In the genomic region with DNA sequence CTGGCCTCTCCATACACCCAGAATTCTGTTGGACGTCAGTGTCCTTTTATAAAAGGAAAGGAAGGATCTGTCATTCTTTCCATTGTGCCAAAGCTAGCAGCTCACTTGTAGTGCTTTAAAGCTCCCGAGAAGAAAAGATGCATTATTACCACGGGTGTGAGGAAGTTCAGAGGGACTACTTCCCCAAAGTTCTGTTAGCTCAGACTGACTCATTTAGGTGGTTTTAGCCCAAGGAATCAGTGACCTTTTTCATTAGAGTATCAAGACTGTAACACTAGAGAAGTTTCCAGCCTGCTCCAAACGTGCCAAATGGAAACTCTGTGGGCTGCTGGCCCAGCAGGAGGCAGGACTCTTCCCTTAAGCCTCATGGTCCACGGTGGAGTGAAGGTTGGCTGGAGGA, we compare ENCODE assay signal across 20 mouse cellular contexts. TPM values are rescaled to one million over a fixed set of nuclear protein-coding genes. Genes with fewer than 3 reads are reported as not detected.
A peak's percentile ranks its signal among the peaks of the same experiment; 100 is the strongest.
DNase-seq lines count a peak whose midpoint lies in the region; ATAC-seq lines count a peak whose summit lies in the region.
"Had no signal": no experiment of that assay in that cellular context is flagged by ENCODE, and none has a peak within 500 bp of the region (broad histone marks: within the 10 kb centered on the region; RNA-seq: fewer than 3 reads in every experiment).

No protein-coding gene starts in this region.

- H3K27ac ChIP-seq in embryonic facial prominence, embryonic 12.5 days: peak overlapping the region; percentile 69
- H3K27ac ChIP-seq in embryonic facial prominence, embryonic 10.5 days (replicated peaks): no peak overlapping the region; the same call in 1 of the 2 replicates
- peak overlapping the region; percentile 73 for H3K27ac ChIP-seq in embryonic facial prominence, embryonic 13.5 days
- H3K27ac ChIP-seq in hindbrain, embryonic 14.5 days: no peak overlapping the region
- H3K27ac ChIP-seq: liver, embryonic 13.5 days; neural tube, embryonic 13.5 days had no signal

- ATAC-seq in embryonic facial prominence, embryonic 12.5 days (ENCODE audit: insufficient number of reproducible peaks, insufficient read depth, low FRiP score, low TSS enrichment): no peak
- ATAC-seq in embryonic facial prominence, embryonic 13.5 days (ENCODE audit: insufficient number of reproducible peaks, insufficient read depth, low FRiP score, low TSS enrichment, low read depth): no peak
- ATAC-seq in megakaryocyte, adult 5-6 weeks (ENCODE audit: poor library complexity, severe bottlenecking): peak; percentile 66
- ATAC-seq in hindbrain, embryonic 14.5 days (ENCODE audit: low FRiP score): no peak
- ATAC-seq: forebrain, postnatal 0 days; inflammation-experienced regulatory T-cells, adult 6 months had no signal

- H3K4me3 ChIP-seq in embryonic facial prominence, embryonic 12.5 days: no peak overlapping the region
- H3K4me3 ChIP-seq in embryonic facial prominence, embryonic 10.5 days: no peak overlapping the region
- H3K4me3 ChIP-seq in embryonic facial prominence, embryonic 13.5 days: no peak overlapping the region
- no peak overlapping the region for H3K4me3 ChIP-seq in hindbrain, embryonic 14.5 days (replicated peaks; ENCODE audit: low read length)
- H3K4me3 ChIP-seq: erythroblast, embryonic 14.5 days; liver, embryonic 13.5 days; neural tube, embryonic 13.5 days had no signal

- no peaks in the 10 kb centered on the region for H3K9me3 ChIP-seq in embryonic facial prominence, embryonic 12.5 days
- no peaks in the 10 kb centered on the region for H3K9me3 ChIP-seq in embryonic facial prominence, embryonic 10.5 days
- H3K9me3 ChIP-seq in embryonic facial prominence, embryonic 13.5 days: no peaks in the 10 kb centered on the region
- no peaks in the 10 kb centered on the region for H3K9me3 ChIP-seq in hindbrain, embryonic 14.5 days (ENCODE audit: control insufficient read depth, low read length)
- H3K9me3 ChIP-seq: liver, embryonic 13.5 days; neural tube, embryonic 13.5 days had no signal

- 64% methylated on average over 5 of the region's 5 CpGs for WGBS in embryonic facial prominence, embryonic 12.5 days
- WGBS in embryonic facial prominence, embryonic 10.5 days: 77% methylated on average over 5 of the region's 5 CpGs
- 65% methylated on average over 5 of the region's 5 CpGs for WGBS in embryonic facial prominence, embryonic 13.5 days
- WGBS in hindbrain, embryonic 14.5 days: 60% methylated on average over 5 of the region's 5 CpGs

- DNase-seq in embryonic facial prominence, embryonic 10.5 days (ENCODE audit: low spot score): no peak
- peak; percentile 27 for DNase-seq in 3T3-L1 (ENCODE audit: low read depth, low spot score)
- DNase-seq in kidney, adult 11 months: no peak
- no peak for DNase-seq in thymus, adult 18-20 months
- no peak for DNase-seq in hindbrain, embryonic 14.5 days (ENCODE audit: low spot score)
- DNase-seq: adrenal gland, postnatal 10 days; cerebellum, postnatal 25 days; forebrain, postnatal 0 days; gastrocnemius, postnatal 14 days; heart, postnatal 4 days; kidney, postnatal 10 days; layer of hippocampus, postnatal 36 days; liver, embryonic 13.5 days had no signal

- no peaks in the 10 kb centered on the region for H3K4me1 ChIP-seq in embryonic facial prominence, embryonic 12.5 days
- H3K4me1 ChIP-seq in embryonic facial prominence, embryonic 10.5 days: peaks cover 13% of the 10 kb centered on the region
- H3K4me1 ChIP-seq in embryonic facial prominence, embryonic 13.5 days: peaks cover 16% of the 10 kb centered on the region
- H3K4me1 ChIP-seq in hindbrain, embryonic 14.5 days (replicated peaks; ENCODE audit: control insufficient read depth, insufficient read depth, low read length): no peaks in the 10 kb centered on the region

- H3K27me3 ChIP-seq in embryonic facial prominence, embryonic 12.5 days: no peaks in the 10 kb centered on the region
- no peaks in the 10 kb centered on the region for H3K27me3 ChIP-seq in embryonic facial prominence, embryonic 10.5 days (replicated peaks; ENCODE audit: low read depth, poor library complexity, severe bottlenecking)
- no peaks in the 10 kb centered on the region for H3K27me3 ChIP-seq in embryonic facial prominence, embryonic 13.5 days
- H3K27me3 ChIP-seq in hindbrain, embryonic 14.5 days (ENCODE audit: control insufficient read depth, insufficient read depth, low read length): no peaks in the 10 kb centered on the region
- H3K27me3 ChIP-seq: liver, embryonic 13.5 days; neural tube, embryonic 13.5 days had no signal

- peaks cover 42% of the 10 kb centered on the region for H3K36me3 ChIP-seq in embryonic facial prominence, embryonic 12.5 days
- H3K36me3 ChIP-seq in embryonic facial prominence, embryonic 10.5 days (replicated peaks): peaks cover 71% of the 10 kb centered on the region
- peaks cover 54% of the 10 kb centered on the region for H3K36me3 ChIP-seq in embryonic facial prominence, embryonic 13.5 days
- H3K36me3 ChIP-seq in hindbrain, embryonic 14.5 days (replicated peaks; ENCODE audit: control insufficient read depth, insufficient read depth): peaks cover 70% of the 10 kb centered on the region

- H3K4me2 ChIP-seq in embryonic facial prominence, embryonic 12.5 days (replicated peaks): no peak overlapping the region
- no peak overlapping the region for H3K4me2 ChIP-seq in embryonic facial prominence, embryonic 13.5 days
- H3K4me2 ChIP-seq in hindbrain, embryonic 14.5 days (replicated peaks): no peak overlapping the region
- H3K4me2 ChIP-seq: heart, embryonic 11.5 days; liver, embryonic 13.5 days; neural tube, embryonic 13.5 days had no signal

- H3K9ac ChIP-seq in embryonic facial prominence, embryonic 12.5 days: no peak overlapping the region
- H3K9ac ChIP-seq in embryonic facial prominence, embryonic 13.5 days: 0 out of 2 replicates have a peak overlapping the region, but pooled peaks have one; percentile 4
- no peak overlapping the region for H3K9ac ChIP-seq in hindbrain, embryonic 14.5 days
- H3K9ac ChIP-seq: forebrain, postnatal 0 days; liver, embryonic 13.5 days; neural tube, embryonic 13.5 days had no signal

RNA-seq across cellular contexts. Expression of a gene that starts 17.5 kb away (rescaled TPM):
- 76.4 and 83.0 TPM in 2 replicates for polyA plus RNA-seq in embryonic facial prominence, embryonic 12.5 days (2016; fragmentation: Nextera tagmentation; extraction: Ambion mirVana)
- polyA plus RNA-seq in embryonic facial prominence, embryonic 10.5 days (2016; fragmentation: Nextera tagmentation; extraction: Ambion mirVana): 71.4 and 73.5 TPM in 2 replicates
- polyA plus RNA-seq in embryonic facial prominence, embryonic 13.5 days (2015; fragmentation: Nextera tagmentation; extraction: Ambion mirVana): 75.5 and 78.4 TPM in 2 replicates
- 37.6 and 41.1 TPM in 2 replicates for total RNA-seq in megakaryocyte, adult 5-6 weeks (2015)
- total RNA-seq in megakaryocyte, adult 5-6 weeks (2017): 52.2 and 55.1 TPM in 2 replicates
- polyA plus RNA-seq in hindbrain, embryonic 14.5 days (2014; fragmentation: Nextera tagmentation; extraction: Ambion mirVana): 196 and 207 TPM in 2 replicates

RNA-seq across cellular contexts. Expression of a gene that starts 30.2 kb away (rescaled TPM):
- polyA plus RNA-seq in embryonic facial prominence, embryonic 12.5 days (2016; fragmentation: Nextera tagmentation; extraction: Ambion mirVana): 57.4 and 58.8 TPM in 2 replicates
- 54.4 and 56.8 TPM in 2 replicates for polyA plus RNA-seq in embryonic facial prominence, embryonic 10.5 days (2016; fragmentation: Nextera tagmentation; extraction: Ambion mirVana)
- polyA plus RNA-seq in embryonic facial prominence, embryonic 13.5 days (2015; fragmentation: Nextera tagmentation; extraction: Ambion mirVana): 62.1 and 62.6 TPM in 2 replicates
- total RNA-seq in megakaryocyte, adult 5-6 weeks (2015): 44.8 and 50.0 TPM in 2 replicates
- total RNA-seq in megakaryocyte, adult 5-6 weeks (2017): 49.3 and 51.1 TPM in 2 replicates
- polyA plus RNA-seq in hindbrain, embryonic 14.5 days (2014; fragmentation: Nextera tagmentation; extraction: Ambion mirVana): 178 and 206 TPM in 2 replicates

Comparison
In these comparisons a context has a peak if more than half of its experiments do, and no peak if none do; other contexts are left out.
1. H3K27ac ChIP-seq: peak in embryonic facial prominence, embryonic 12.5 days (single experiment) and embryonic facial prominence, embryonic 13.5 days (single experiment); none in embryonic facial prominence, embryonic 10.5 days (single experiment) and hindbrain, embryonic 14.5 days (single experiment).